Mouse (Mus musculus) liver, adult 2 months (tissue): Measurements from ENCODE around the gene Ptprg.

Source experiments
- CTCF ChIP-seq: fragments of 200-500 bp; IDR thresholded peaks from 2 replicates; pipeline ENCODE4 v1.5.1; 2011; ENCODE audit warnings: low read depth, low read length, control low read depth
- POLR2A ChIP-seq: fragments of 200-500 bp; IDR thresholded peaks from 2 replicates; pipeline ENCODE4 v1.6.1; 2011; ENCODE audit warnings: low read length, control low read depth; ENCODE audit not compliant: insufficient read depth; ENCODE audit errors: extremely low read depth

DNA sequence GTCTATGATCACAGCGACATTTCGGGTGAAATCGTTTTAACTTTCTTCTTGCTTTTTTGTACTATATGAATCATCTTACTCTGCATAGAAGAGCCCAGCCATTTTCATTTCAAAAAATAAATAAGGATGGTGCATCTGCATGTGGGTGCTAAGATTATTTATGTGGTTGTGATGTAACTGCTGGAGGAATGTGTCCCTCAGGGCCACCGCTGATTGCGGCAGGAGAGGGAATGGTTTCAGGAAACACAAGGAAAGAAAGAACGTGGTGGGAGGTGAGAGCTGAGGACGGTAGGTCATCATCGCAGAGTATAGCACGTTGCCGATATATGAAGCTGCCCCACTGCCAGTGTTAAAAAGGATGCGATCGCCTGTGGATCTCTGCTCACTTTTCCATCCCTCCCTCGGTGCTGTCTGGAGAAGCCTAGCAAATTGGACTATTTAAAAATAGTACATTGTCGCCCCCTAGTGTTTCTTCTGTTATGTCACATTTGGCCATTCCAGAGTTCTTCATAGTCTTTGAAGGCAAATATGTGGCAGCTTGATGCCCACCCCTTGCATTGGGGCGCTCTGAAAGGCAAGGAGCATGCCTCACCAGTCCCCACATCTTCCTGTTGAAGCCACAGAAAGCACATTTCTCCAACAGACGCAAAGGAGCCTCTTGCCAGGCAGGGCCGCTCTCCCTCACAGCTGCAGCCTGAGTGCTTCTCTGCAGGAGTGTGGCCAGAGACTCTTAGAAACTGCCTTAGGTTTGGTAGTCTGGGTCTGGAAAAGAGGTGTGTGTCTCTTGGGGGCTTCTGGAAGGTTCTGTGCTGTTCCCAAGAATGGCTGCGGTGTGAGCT, 586.5 kb downstream of the Ptprg start:
- no peak; the same call in 1 of the 2 replicates for TF ChIP-seq CTCF
- TF ChIP-seq POLR2A = no peak
